Mouse (Mus musculus) liver, adult 2 months (tissue): ENCODE data around the gene Tcf15. TPM values are rescaled to one million over a fixed set of nuclear protein-coding genes. Genes with fewer than 3 reads are reported as not detected.

Experiments
- DNase-seq: peaks from one replicate; pipeline ENCODE4 v3.0.0-alpha.2; 2011; ENCODE audit warnings: low read depth, low spot score; ENCODE audit errors: extremely low read depth
- H3K27ac ChIP-seq: fragments of 200-500 bp; replicated peaks from 2 replicates; pipeline ENCODE4 v1.5.1; 2012; ENCODE audit warnings: low read depth, mild to moderate bottlenecking, control low read depth, inconsistent platforms, low read length; ENCODE audit not compliant: insufficient read depth
- H3K27me3 ChIP-seq: fragments of 200-500 bp; 2 replicates; pipeline ENCODE4 v1.6.1; 2012; ENCODE audit warnings: mild to moderate bottlenecking, moderate library complexity, low read length, inconsistent platforms; ENCODE audit not compliant: control insufficient read depth, insufficient read depth
- H3K36me3 ChIP-seq: fragments of 200-500 bp; 2 replicates; pipeline ENCODE4 v1.6.1; 2012; ENCODE audit warnings: low read length, inconsistent platforms; ENCODE audit not compliant: control insufficient read depth, insufficient read depth
- H3K4me1 ChIP-seq: fragments of 200-500 bp; 2 replicates; pipeline ENCODE4 v1.6.1; 2011; ENCODE audit warnings: low read length; ENCODE audit not compliant: control insufficient read depth, insufficient read depth
- H3K4me3 ChIP-seq: fragments of 200-500 bp; 2 replicates; pipeline ENCODE4 v1.5.1; 2011; ENCODE audit warnings: low read depth, mild to moderate bottlenecking, control low read depth, low read length, moderate library complexity; ENCODE audit not compliant: insufficient read depth
- H3K79me2 ChIP-seq: fragments of 200-500 bp; 2 replicates; pipeline ENCODE4 v1.6.1; 2012; ENCODE audit warnings: inconsistent platforms, mild to moderate bottlenecking, low read length, moderate library complexity; ENCODE audit not compliant: control insufficient read depth, insufficient read depth
- H3K9ac ChIP-seq: fragments of 200-500 bp; 2 replicates; pipeline ENCODE4 v1.6.1; 2012; ENCODE audit warnings: low read depth, mild to moderate bottlenecking, control low read depth, inconsistent platforms, low read length
- CTCF ChIP-seq: fragments of 200-500 bp; IDR thresholded peaks from 2 replicates; pipeline ENCODE4 v1.5.1; 2011; ENCODE audit warnings: low read depth, low read length, control low read depth
- POLR2A ChIP-seq: fragments of 200-500 bp; IDR thresholded peaks from 2 replicates; pipeline ENCODE4 v1.6.1; 2011; ENCODE audit warnings: low read length, control low read depth; ENCODE audit not compliant: insufficient read depth; ENCODE audit errors: extremely low read depth
- WGBS: fragments of 180-500 bp; shearing (Covaris S2); methylation state at CpG from one replicate; pipeline ENCODE4 v1.1.7; 2018; 5-methylcytosine and 5-hydroxymethylcytosine counted together
- polyA plus RNA-seq: library from polyadenylated mRNA; depleted of rRNA; stranded (reverse); fragments of >200 nt; gene quantifications from 2 replicates; pipeline ENCODE4 v1.2.3, GENCODE M21; 2012
- total RNA-seq: library from RNA; depleted of rRNA; stranded (reverse); fragments of >200 nt; gene quantifications from 2 replicates; pipeline ENCODE4 v1.2.3, GENCODE M21; 2014

The Tcf15 gene
- total and polyA plus RNA-seq, 2 experiments = not detected

DNA sequence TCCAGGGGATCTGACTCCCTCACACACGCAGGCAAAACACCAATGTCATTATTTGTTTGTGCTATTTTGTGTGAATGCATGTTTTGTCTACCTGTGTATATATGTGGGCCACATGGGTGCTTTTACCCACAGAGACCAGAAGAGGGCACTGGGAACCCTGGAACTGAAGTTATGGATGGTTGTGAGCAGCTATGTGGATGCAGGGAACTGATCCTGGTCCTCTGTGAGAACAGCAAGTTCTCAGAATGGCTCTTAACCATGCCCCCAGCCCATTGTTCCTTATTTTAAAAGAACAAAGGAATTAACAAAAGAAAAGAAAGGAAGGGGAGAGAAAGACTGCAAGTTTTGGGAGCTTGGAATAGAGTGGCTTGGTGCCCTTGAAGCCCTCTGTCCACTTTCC, 16.1 kb downstream of the Tcf15 start:
- Histone ChIP-seq H3K27ac (no peak overlapping the region), H3K79me2 (no peaks in the 10 kb centered on the region), H3K4me3 (no peak overlapping the region), H3K36me3 (no peaks in the 10 kb centered on the region), H3K9ac (no peak overlapping the region), H3K4me1 (no peaks in the 10 kb centered on the region), H3K27me3 (no peaks in the 10 kb centered on the region)
- WGBS = 86% methylated on average over 1 of the region's 1 CpGs
- TF ChIP-seq POLR2A (no peak), CTCF (no peak)
- no peak for DNase-seq

GRCm38 (mm10) chr2:152166257-152166656, 22.9 kb downstream of the Tcf15 start:
- no peaks in the 10 kb centered on the region for H3K27me3 ChIP-seq
- no peaks in the 10 kb centered on the region for H3K4me1 ChIP-seq
- no peaks in the 10 kb centered on the region for H3K79me2 ChIP-seq
- H3K4me3 ChIP-seq = no peak overlapping the region
- H3K9ac ChIP-seq = no peak overlapping the region
- no peak for DNase-seq
- no peaks in the 10 kb centered on the region for H3K36me3 ChIP-seq
- H3K27ac ChIP-seq = no peak overlapping the region
- TF ChIP-seq CTCF = no peak
- TF ChIP-seq POLR2A = no peak
- whole genome bisulfite sequencing = 88% methylated on average over 6 of the region's 6 CpGs

GRCm38 (mm10) chr2:152167851-152168290, 24.5 kb downstream of the Tcf15 start:
- no peaks in the 10 kb centered on the region for H3K79me2 ChIP-seq
- no peak overlapping the region for H3K4me3 ChIP-seq
- 71% methylated on average over 8 of the region's 8 CpGs for WGBS
- H3K36me3 ChIP-seq = no peaks in the 10 kb centered on the region
- DNase-seq = no peak
- no peak for TF ChIP-seq POLR2A
- TF ChIP-seq CTCF = no peak
- H3K4me1 ChIP-seq = no peaks in the 10 kb centered on the region
- no peak overlapping the region for H3K9ac ChIP-seq
- no peak overlapping the region for H3K27ac ChIP-seq
- H3K27me3 ChIP-seq = no peaks in the 10 kb centered on the region

DNA sequence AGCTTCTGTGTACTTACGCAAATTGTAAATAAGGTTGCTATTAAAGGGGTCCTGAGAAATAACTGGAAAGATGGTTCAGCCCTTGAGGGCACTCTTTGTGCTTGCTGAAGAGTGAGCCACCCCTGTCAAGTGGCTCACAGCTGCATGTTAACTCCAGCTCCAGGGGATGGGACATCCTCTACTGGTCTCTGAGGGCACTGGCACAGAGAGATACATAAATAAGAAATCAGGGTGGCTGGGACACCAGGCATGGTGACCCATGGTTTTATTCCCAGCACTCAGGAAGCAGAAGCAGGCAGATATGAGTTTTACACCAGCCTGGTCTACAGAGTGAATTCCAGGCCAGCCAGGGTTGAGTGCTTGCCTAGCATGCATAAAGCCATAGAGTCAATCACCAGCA, 26.0 kb downstream of the Tcf15 start:
- H3K79me2 ChIP-seq = no peaks in the 10 kb centered on the region
- 90% methylated on average over 1 of the region's 1 CpGs for WGBS

DNA sequence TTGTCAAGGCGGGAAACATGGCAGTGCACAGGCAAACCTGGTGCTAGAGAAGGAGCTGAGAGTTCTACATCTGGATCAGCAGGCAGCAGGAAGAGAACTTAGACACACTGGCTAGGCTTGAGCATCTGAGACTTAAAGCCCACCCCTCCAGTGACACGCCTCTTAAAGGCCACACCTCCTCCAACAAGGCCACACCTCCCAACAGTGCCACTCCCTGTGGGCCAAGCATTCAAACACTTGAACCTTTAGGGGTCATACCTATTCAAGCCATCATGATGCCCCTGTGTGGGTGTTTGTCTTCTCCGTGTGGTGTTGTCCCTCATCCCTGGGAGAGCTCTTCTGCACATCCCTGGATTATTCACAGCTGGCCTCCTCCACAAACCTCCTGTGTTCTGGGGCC, 31.5 kb downstream of the Tcf15 start:
- 94% methylated on average over 3 of the region's 3 CpGs for WGBS
- Histone ChIP-seq H3K4me1 (no peaks in the 10 kb centered on the region), H3K79me2 (no peaks in the 10 kb centered on the region), H3K36me3 (no peaks in the 10 kb centered on the region), H3K27me3 (no peaks in the 10 kb centered on the region), H3K4me3 (no peak overlapping the region), H3K27ac (no peak overlapping the region), H3K9ac (no peak overlapping the region)
- TF ChIP-seq POLR2A (no peak), CTCF (no peak)
- DNase-seq = no peak

More for the DNA sequence above, 26.0 kb downstream of the Tcf15 start:
- DNase-seq = no peak
- Histone ChIP-seq H3K4me3 (no peak overlapping the region), H3K27me3 (no peaks in the 10 kb centered on the region), H3K36me3 (no peaks in the 10 kb centered on the region), H3K9ac (no peak overlapping the region), H3K27ac (no peak overlapping the region), H3K4me1 (no peaks in the 10 kb centered on the region)
- TF ChIP-seq CTCF (no peak), POLR2A (no peak)

- no peaks in the 10 kb centered on the region for H3K79me2 ChIP-seq
- DNase-seq = no peak
- H3K4me1 ChIP-seq = no peaks in the 10 kb centered on the region
- no peak for TF ChIP-seq CTCF
- no peak for TF ChIP-seq POLR2A
- no peaks in the 10 kb centered on the region for H3K36me3 ChIP-seq
- WGBS = 84% methylated on average over 6 of the region's 6 CpGs
- H3K27ac ChIP-seq = no peak overlapping the region
- no peak overlapping the region for H3K9ac ChIP-seq
- no peak overlapping the region for H3K4me3 ChIP-seq
- no peaks in the 10 kb centered on the region for H3K27me3 ChIP-seq
Measured at GRCm38 (mm10) chr2:152176659-152177058, 33.3 kb downstream of the Tcf15 start.
